Mouse (Mus musculus) right cerebral cortex, adult 2 months (tissue): ENCODE results near the gene Spata31d1d.

Source experiments
- DNase-seq, 2 experiments: peaks; one replicate each; pipeline ENCODE4 v3.0.0; 2021 to 2022; ENCODE audit warnings: low spot score in 2 of 2

Spata31d1d gene

GRCm38 (mm10) chr13:59679908-59680307, 51.6 kb downstream of the Spata31d1d start:
- DNase-seq, result no peak

- no peak for DNase-seq
These were observed 52.2 kb downstream of the Spata31d1d start for GRCm38 (mm10) chr13:59679306-59679705.

- no peak for DNase-seq
These were observed 55.0 kb downstream of the Spata31d1d start for GRCm38 (mm10) chr13:59676316-59677229.
